Mouse (Mus musculus) neural tube, postnatal 0 days (tissue): ENCODE measurements around the gene Vmn1r171. TPM values are rescaled to one million over a fixed set of nuclear protein-coding genes. Genes with fewer than 3 reads are reported as not detected.

Experiments used
- polyA plus RNA-seq: library from polyadenylated mRNA; unstranded; fragments of >200 nt; fragmentation: Nextera tagmentation; extraction: Ambion mirVana; gene quantifications from 2 replicates; pipeline ENCODE4 v1.2.1, GENCODE M21; 2015

Vmn1r171 gene
- polyA plus RNA-seq: not detected in 2 replicates

GRCm38 (mm10) chr7:23630422-23630821 lies at the start of gene Vmn1r171:
Gene Vmn1r171, plus strand, starts transcription at chr7:23630722.

GRCm38 (mm10) chr7:23605875-23606274 lies 24.6 kb upstream of the Vmn1r171 start, which contains the start of gene Vmn1r170:
Gene Vmn1r170, plus strand, starts transcription at chr7:23606175.

DNA sequence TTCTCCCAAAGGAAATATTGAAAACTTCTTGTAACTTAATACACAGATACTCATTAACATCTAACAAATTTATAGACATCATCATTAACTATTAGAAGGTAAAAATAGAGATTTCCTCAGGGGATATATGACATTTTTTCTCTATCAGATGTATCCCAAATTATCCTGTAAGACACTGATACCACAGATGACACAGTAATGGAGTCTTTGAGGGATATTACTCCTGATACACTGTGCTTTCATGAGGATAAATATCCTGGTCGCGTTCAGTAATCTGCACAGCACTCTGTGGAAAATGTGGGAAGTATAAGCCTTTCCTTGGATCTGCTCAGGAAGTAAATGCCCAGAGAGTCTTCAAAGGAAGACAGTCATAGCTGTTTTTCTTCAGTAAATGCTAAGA lies 27.5 kb downstream of the Vmn1r171 start, which contains the start of gene Vmn1r172:
Vmn1r172 (plus strand) TSS at position 301 of the 400 bp plus-strand sequence.

Other genes starting within 250 kb of the Vmn1r171 start
- not detected in 2 replicates for gene Nlrp5, start 244.8 kb upstream of the Vmn1r171 start, polyA plus RNA-seq
- not detected in 2 replicates for gene Vmn1r167, start 123.5 kb upstream of the Vmn1r171 start, polyA plus RNA-seq
- not detected in 2 replicates for gene Vmn1r168, start 91.0 kb upstream of the Vmn1r171 start, polyA plus RNA-seq
- not detected in 2 replicates for gene Vmn1r169, start 55.2 kb upstream of the Vmn1r171 start, polyA plus RNA-seq
- gene Vmn1r170, start 24.5 kb upstream of the Vmn1r171 start, polyA plus RNA-seq: not detected in 2 replicates
- not detected in 2 replicates for gene Vmn1r172, start 27.6 kb downstream of the Vmn1r171 start, polyA plus RNA-seq
- not detected in 2 replicates for gene Vmn1r173, start 70.0 kb downstream of the Vmn1r171 start, polyA plus RNA-seq
- not detected in 2 replicates for gene Vmn1r174, start 121.5 kb downstream of the Vmn1r171 start, polyA plus RNA-seq
- not detected in 2 replicates for gene Vmn1r175, start 179.9 kb downstream of the Vmn1r171 start, polyA plus RNA-seq
- not detected in 2 replicates for gene Vmn1r176, start 206.7 kb downstream of the Vmn1r171 start, polyA plus RNA-seq
- gene Vmn1r177, start 235.7 kb downstream of the Vmn1r171 start, polyA plus RNA-seq: not detected in 2 replicates